Mouse (Mus musculus): ENCODE results near the gene Pls3.

Pls3 gene

DNA sequence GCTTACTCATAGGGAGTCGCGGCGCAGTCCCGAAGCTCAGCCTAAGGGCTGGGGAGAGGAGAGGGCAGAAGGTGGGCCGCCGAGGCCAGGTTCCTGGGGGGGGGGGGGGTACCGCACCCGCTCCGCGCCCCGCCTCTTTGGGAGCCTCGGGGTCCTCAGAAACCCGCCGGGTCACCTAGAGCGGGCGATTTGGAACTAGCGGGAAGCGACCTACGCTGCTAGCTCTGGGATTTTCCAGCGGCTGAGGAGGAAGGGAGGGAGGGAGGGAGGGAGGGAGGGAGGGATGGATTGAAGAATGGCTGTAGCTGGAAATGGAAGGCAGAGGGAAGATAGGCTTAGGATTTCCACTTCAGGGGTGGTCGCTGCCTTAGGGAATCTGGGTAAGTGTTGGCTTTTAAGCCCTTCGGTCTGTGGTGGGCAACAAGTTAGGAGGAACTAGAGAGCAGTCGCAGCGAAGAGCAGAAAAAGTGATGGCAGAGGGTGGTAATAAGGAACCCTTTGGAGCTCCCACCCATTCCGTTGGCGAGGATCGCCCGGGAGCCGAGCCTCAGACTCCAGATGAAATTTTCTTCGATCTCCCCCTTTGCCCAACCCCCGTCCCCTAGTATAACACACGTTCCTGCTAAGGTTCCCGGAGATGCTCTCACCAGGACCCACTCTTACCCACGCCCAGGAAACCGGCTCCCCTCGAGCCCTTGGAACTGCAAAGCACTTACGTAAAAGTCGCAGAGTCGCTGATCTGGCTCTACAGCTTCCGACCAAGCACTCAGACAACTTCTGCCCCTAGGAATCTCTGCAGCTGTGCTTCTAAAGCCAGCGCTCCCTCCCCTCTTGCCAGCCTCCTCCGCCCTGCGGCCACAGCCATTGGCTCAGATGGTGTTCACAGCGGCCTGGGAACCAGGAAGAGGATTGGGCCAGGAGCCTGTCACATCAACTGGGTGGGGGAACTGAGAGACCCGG, at the start of gene Pls3:
Gene Pls3, minus strand, starts transcription at position 851 of the 960 bp plus-strand sequence.
- DNase-seq (ENCODE audit: low read depth), result peak; percentile 28

DNA sequence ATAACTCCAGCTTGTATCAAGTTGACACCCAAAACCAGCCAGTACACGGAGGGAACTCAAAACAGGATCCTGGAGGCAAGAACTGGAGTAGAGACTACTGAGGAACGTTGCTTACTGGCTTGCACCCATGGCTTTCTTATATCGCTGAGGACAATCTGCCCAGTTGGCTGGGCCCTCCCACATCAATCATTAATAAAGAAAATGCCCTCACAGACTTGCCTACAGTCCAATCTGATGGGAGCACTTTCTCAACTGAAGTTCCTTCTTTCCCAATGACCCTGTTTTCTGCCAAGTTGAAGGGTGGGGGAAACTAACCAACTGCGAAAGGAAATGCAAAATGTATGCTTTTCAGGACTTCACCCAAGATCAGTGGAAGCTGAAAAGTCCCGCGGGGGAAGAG, 20.7 kb upstream of the Pls3 start:
- no peak for DNase-seq (ENCODE audit: low read depth)

DNA sequence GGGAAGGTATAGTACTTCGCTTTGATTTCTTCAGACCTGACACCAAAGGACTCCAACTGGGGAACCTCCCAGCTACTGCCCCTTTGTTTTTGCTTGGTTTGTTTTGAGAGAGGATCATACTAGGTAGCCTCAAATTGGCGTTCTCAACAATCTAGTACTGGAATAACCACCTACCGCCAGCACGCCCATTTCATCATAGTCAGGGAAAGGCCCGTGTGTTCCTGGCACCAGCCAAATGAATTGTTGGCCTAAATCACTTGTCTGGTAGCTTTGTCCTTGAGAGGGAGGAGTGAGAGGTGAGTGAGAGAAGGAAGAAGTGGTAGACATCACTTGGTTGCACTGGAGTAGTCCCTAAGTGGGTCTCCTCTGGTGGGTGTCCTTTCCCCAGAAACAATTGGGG, 584 bp upstream of the Pls3 start:
- no peak for DNase-seq (ENCODE audit: low read depth)

DNA sequence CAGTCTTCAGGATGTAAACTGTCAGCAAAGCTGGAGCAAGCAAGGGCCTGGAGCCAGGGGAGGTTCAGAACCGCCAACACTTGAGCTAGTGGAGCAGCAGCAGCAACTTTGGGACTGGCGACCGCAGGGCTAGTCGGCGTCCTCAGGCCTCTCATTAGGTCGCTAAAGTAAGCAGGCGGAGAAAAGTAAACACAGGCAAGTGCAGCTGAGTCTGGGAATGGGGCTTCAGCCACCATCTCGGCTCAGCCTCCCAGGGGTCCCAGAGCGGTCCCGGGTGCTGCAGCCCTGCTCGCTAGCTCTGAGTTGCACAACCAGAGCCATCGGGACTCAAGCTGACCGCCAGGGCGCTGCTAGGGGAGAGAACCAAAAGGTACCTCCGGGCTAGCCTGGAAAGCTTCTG, 1.2 kb downstream of the Pls3 start:
- no peak for DNase-seq (ENCODE audit: low read depth)

DNA sequence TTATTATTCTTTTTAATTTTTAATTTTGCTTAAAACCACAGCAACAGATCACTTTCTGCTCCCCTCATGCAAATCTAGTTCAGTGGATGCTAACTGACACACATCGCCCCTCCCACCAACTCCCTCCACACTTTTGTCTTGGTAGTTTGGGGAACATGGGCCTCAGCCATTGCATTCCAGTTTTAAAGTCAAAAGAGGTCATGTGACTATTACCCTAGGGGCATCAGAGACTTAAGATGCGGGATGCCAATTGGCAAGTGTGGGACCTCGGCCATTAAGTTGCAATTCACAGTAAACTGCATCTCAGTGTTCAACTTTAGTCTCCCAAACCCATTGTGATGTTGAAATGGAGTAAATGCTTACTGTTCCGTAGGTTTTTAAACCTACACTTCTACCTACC, 1.7 kb downstream of the Pls3 start:
- no peak for DNase-seq (ENCODE audit: low read depth)

DNA sequence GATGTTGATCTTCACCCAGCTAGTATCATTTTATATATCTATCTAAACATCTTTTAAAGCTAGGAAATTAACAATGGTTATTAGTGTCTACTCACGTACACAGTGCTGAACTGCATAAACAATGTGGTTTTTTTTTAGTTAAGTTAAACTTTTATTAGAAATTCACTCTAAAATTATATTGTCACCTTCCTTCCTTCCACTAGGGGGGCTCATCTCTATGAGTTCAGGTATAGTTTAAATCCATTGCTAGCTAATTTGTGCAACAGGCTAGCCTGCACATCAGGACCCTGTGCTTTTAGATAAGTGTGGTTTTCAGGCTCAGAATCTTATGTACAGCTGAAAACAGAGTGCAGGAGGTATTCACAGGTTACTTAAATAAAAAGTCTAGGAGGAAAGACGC, 3.1 kb downstream of the Pls3 start:
- DNase-seq (ENCODE audit: low read depth), result no peak

DNA sequence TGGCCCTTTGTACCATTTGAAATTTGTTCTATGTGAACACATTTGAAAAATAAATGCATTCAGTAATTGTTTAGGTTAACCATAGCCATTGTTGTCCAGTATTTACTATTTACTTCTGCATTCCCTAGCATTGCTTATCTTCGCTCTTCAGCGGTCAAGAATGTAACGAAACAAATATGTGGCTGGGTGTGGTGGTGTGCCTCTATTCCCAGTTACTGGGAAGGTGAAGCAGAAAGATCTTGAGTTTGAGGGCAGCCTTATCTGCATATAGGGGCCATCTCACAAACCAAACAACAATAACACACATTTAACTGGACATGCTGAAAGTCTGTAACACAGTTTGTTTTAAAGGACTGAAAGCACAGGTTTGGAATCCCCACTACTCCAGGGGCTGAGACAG, 13.3 kb downstream of the Pls3 start:
- DNase-seq (ENCODE audit: low read depth), result no peak

DNA sequence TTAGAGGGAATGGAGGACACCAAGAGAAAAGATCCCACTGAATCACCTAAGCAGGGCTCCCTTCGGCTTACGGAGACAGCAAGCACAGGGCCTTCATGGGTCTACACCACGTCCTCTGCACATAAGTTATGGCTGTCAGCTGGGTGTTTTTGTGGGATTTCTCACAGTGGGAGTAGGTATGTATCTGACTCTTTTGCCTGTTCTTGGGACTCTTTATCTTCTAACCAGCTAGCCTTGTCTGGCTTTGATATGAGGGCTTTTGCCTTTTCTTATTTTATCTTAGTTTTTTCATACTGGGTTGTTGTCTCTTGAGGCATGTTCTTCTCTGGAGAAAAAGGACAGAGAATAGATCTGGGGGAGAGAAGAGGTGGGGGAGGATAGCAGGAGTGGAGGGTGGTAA, 20.7 kb downstream of the Pls3 start:
- no peak for DNase-seq (ENCODE audit: low read depth)

DNA sequence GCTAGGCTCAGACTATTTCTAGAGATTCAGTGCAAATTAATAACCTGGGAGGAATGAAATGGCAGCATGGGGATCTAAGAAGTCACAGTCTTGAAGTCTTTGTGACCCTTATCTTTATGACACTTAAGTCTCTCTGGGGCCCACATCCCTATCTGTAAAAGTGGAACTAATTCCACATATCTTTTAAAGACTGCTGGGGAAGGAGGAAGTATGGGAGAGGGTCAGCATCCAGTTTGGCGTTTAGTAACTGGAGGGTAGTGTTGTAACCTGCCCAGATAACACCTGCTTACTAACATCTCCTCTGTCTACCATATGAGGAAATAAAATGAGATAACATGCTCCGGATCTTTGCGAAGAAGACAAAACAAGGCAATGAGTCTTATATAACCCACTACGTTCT, 30.7 kb downstream of the Pls3 start:
- DNase-seq (ENCODE audit: low read depth), result no peak

DNA sequence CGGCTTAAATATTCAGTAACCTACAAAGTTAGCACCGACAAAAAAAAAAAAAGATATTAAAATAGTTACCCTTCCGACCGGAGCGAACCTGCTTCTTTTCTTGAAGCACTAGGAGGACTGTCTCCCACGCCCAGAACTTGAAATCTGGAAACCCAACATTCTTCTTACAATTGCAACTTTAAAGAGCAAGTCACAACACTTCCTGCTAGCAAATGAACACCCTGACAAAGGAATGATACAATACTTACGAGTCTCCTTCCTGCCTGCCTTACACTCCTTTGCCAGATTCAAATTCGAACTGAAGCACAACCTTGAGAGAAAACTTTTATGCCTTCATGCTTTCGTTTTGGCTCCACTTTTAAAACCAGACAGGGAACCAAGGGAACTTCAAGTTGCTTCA, 32.1 kb downstream of the Pls3 start:
- DNase-seq (ENCODE audit: low read depth), result no peak

DNA sequence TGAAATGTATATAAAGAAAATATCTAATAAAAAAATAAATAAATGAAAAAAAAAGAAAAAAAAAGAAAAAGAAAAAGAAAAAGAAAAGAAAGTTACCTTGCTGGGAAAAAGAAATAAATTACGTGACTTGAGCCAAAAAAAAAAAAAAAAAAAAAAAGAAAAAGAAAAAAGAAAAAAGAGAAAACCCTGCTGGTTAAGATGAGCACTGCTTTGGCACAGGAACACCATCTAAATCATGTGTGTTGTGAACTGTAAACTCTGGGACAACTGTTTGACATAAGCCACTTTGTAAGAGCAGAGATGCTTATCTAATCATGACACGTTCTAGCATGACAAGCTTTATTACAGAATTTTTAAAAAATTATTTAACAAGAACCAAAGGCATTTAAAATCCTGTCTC, 32.9 kb downstream of the Pls3 start:
- DNase-seq (ENCODE audit: low read depth), result no peak

DNA sequence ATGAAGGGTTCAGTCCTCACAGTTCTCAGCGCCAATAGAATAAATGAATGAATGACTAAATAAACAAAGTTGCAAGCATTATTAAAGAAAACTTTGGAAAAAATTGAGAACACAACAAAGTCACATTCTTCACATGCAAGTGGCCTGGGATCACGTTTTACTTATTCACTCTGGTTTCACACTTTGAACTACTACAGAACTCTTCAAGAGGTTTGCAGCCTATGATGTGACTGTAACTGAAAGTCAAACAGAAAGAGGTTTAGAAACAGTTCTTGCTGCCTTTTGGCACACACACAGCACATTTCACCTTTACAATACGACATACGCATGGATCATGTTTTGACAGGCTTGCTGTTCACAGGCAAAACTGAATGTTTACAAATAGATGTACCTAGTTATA, 34.7 kb downstream of the Pls3 start:
- DNase-seq (ENCODE audit: low read depth), result no peak

DNA sequence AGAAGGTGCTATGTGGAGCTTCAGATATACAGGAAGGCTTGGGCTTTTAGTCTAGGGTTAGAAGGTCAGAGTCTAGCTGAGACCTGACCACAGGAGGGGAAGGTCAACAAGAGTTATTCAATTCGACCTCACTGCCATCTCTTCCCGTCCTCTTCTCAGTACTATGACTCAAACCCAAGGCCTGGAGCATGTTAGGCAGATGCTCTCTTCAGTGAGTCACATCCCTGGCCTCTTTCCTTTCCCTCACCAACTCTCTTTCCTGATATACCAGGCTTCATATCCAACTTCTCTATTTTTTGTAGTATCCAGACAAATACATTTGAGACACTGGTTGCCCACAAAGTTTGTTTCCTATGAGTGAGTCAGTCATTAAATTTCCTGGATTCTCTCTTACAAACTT, 40.1 kb downstream of the Pls3 start:
- no peak for DNase-seq (ENCODE audit: low read depth)

DNA sequence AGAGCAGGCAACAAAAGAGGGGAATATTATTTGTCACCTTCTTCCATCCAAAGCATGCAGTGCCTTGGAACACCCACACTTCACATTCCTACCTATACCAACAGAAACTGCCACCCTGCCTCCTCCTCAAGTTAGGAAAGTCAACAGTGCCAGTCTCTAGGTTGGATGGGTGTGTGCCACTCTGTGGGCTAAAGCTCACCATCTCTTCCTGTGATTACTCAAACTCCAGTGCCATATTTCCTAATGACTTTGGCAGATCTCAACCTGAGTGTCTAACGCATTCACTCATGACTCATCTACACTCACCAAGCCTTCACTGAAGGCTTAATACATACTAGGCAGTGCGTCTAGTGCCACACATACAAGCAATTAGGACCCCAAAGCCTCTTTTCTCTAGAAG, 40.7 kb downstream of the Pls3 start:
- DNase-seq (ENCODE audit: low read depth), result no peak

DNA sequence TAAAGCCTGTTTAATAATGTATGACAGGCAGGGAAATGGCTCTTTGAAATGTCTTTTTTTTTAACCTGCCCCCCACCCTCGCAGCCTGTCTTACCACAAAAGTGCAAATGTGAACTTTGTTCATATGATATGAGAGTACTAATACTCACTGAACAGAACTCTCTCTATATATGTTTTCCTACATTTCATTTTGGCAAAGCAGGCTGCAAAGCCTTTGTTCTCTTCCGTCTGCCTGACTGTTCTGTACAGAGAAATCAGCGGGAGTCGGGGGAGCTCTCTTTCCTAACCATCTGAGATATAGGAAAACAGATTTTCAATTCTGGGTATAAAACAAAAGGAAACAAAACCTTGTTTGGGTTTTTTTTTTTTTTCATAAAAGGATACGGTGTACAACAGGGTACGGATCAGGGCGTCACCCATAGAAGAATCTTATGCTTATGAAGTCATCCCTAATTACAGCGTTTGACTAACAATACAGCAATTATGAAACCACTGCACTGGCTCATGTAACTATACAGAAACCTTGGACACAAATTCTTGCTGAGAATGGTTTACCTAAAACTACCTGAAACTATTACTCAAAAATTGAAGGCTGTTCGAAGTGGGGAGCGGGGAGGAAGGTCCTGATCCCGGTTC, 41.9 kb downstream of the Pls3 start:
- DNase-seq (ENCODE audit: low read depth), result no peak

DNA sequence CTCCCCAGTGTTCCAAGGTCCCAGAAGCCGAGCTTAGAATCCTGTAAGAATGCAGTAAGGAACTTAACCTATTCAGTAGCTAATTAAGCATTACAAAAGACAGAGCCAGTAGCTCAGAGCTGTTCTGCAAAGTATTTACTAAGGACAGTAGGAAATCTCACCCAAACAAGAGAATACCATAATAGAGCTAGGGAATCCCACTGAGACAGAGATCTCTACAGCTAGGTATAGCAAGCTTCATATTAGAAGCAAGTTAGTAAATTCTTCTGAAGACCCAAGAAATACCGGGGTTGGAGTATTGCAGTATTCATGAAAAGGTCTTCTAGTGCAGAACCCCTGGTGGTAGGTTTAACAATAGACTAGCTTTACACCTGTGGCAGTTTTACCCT, 45.1 kb downstream of the Pls3 start:
- DNase-seq (ENCODE audit: low read depth), result no peak

DNA sequence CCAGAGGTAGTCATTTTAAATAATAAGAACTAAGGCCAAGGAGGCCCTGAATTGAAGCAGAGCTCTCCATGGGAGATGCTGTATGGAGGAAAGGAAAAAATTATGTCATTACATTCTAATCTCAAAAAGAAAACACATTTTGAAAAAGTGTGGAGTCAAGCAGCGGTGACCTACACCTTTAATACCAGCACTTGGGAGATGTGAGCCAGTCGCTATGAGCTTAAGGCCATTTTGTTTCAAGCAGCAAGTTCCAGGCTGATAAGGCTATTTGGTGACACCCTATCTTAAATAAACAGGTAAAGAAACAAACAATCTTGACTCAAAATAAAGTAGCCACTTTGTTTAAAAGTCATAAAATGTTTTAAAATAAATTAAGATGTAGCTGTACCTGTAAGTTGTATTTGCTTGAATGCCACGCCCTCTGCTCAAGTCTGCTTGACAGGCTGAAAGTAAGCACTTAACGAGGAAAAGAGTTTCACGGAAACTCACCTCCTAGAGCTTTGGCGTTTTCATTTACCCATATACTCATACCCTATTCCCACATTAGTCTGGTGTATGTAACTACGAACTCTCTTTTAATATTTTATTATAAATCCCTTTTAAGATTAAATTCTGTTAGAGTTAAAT, 45.6 kb downstream of the Pls3 start:
- no peak for DNase-seq (ENCODE audit: low read depth)

DNA sequence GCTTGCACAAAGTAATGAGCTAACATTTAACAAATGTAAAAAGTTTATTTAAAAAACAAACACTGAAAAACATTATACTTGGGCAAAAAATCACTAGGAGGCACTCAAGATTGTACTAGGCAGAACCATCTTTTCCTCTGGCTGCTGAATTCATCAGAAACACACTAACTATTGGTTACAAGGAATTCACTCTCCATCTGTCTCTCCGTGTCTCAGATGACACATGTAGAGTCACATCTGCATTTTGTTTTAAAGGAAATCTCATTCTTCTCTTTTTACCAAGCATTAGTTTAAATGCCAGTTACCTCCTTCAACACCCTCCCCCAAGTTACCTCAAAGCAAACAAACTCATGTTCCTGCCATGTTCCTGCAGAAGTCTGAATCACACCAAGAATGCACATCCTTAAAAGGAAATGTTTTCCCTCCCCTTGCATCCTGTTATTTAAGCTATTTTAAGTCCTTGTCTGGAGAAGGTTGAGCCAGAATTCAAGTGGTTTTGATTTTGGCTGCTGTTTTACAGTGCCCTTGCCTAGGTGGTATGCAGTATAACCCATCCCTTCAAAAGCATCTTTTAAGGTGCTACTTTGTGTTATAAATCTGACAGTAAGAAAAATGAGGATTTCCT, 56.2 kb downstream of the Pls3 start:
- no peak for DNase-seq (ENCODE audit: low read depth)

DNA sequence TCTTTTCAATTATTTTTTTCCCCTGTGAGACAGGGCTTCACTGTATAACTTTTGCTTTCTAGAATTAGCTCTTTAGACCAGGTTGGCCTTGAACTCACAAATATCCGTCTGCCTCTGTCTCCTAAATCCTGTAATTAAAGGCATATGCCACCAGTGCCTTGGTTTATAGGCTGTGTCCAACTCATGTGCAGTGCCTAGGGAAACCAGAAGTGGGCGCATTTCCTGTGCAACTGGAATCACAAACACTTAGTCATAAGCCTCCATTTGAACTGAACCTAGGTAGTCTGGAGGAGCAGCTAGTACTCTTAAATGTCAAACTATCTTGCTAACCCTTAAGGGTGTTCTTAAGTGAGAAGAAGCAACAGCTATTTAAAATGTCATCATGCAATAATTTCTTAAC, 60.0 kb downstream of the Pls3 start:
- no peak for DNase-seq (ENCODE audit: low read depth)

DNA sequence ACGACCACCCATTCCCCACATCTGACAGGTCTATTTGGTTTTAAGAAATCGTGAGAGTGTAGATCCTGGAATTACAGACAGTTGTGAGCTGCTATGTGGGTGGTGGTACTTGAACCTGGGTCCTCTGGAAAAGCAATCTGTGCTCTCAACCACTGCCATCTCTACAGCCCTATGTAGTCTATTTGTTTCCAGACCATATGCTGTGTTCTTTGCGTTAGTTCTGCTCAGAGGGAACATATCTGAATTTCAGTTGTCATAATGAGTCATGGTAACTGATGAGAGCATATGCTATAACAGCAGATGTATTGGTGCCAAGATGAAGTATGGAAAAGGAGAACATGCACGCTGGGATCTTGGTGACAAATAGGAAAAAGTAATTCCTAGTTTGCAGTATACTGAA, 60.9 kb downstream of the Pls3 start:
- DNase-seq (ENCODE audit: low read depth), result no peak

DNA sequence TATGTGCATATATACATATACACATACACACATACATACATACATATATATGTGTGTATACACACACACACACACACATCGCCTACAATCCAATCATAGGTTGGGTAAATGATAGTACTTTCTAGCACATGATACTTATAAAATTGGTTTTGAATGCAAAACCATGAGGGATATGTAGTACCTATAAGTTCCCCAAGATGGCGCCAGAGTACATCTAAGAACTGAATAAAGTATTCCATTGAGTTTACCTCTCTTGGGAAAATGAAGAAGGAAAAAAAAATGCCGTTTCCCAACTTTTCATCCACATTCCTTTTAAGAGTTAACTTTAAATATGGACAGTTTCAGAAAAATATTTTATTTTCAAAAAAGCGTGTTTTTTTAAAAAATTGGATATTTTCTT, 78.4 kb downstream of the Pls3 start:
- peak; percentile 18 for DNase-seq (ENCODE audit: low read depth)

DNA sequence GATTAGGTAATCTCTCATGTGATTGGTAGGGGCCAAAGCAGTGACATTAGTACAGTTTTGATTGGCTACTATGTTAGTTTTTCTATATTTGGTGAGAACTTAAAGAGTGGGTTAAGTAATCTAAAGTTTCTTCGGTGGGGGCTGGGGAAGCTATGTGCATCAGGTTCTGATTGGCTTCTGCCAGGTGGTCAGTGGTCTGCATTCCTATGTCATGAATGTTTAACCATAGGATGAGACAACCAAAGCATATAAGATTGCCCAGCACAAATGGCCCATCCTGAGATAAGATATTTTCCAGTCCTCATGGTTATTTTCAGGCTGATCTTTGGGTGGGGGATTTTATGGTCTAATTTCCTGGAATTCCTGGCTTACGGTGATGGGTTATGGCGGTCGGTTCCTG, 95.2 kb downstream of the Pls3 start:
- no peak for DNase-seq (ENCODE audit: low read depth)

DNA sequence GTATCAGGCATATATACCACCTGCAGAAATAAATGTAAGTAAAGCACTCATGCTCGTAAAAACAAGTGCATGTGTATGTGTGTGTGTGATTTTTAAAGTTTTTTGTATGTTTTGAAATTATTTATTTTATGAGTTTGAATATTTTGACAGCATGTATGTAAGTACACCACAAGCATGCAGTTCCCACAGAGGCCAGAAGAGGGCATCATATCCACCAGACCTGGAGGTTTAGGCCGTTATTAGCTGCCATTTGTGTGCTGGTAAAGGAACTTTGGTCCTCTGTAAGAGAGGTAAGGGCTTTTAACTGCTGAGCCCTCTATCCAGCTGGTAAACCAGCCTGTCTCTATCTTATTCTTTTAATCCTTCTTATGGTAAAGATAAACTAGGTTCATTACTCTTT, 97.5 kb downstream of the Pls3 start:
- DNase-seq (ENCODE audit: low read depth), result no peak
